Comparison of ENCODE assay signal across 14 mouse cellular contexts in the genomic region with DNA sequence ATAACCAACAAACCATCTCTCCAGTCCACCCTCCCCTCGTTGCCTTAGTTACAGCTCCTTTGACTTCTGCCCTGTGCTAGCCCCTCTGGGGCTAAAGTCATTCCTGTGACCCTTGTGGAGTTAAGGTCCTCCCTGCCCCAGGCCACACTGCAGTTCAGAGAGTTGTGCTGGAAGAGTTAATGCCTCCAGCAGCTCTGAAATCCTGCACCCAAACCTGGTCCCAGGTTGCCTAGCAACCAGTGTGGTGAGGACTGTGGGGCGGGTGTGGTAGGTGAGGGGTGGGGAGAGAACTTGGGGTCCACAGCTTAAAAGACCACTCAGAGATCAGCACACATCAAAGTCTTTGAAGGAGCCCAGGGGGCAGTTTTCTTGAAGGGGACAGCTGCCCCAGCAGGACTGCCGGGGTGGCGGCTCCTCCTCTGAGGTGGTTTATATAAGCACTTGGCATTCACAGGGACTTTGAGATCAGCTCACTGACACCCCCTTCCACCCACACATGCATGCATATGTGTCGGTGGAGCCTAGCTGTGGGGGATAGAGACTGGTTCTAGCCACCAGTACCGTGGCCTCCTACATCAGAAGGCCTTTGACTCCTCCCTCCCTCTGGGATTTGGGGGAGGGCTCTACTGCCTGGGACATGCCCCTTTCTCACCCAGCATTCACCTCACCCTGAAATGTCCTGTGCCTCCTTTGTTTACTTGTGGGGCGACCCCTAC. TPM values are rescaled to one million over a fixed set of nuclear protein-coding genes. Genes with fewer than 3 reads are reported as not detected.
DNase-seq lines count a peak whose midpoint lies in the region; ATAC-seq and TF ChIP-seq lines count a peak whose summit lies in the region.
"Had no signal": no experiment of that assay in that cellular context is flagged by ENCODE, and none has a peak within 500 bp of the region (broad histone marks: within the 10 kb centered on the region; RNA-seq: fewer than 3 reads in every experiment).

No protein-coding gene starts in this region.

- no peak overlapping the region for H3K4me2 ChIP-seq in hindbrain, postnatal 0 days (ENCODE audit: low read depth, low read length)
- H3K4me2 ChIP-seq: embryonic facial prominence, embryonic 15.5 days had no signal

- peaks cover 7% of the 10 kb centered on the region; the same call in 1 of the 2 replicates for H3K4me1 ChIP-seq in hindbrain, postnatal 0 days (ENCODE audit: insufficient read depth, low read length)

- H3K27ac ChIP-seq in hindbrain, postnatal 0 days: no peak overlapping the region
- H3K27ac ChIP-seq: embryonic facial prominence, embryonic 15.5 days; liver, embryonic 14.5 days had no signal

- WGBS in hindbrain, postnatal 0 days: 22% methylated on average over 7 of the region's 7 CpGs

- ATAC-seq in hindbrain, postnatal 0 days: peak; percentile 27; the same call in 1 of the 2 replicates
- ATAC-seq in erythroid progenitor cell, adult 5-6 weeks (replicated peaks; ENCODE audit: low FRiP score, poor library complexity, severe bottlenecking): no peak

- H3K36me3 ChIP-seq in hindbrain, postnatal 0 days (ENCODE audit: insufficient read depth, low read length): no peaks in the 10 kb centered on the region
- H3K36me3 ChIP-seq: embryonic facial prominence, embryonic 15.5 days had no signal

- H3K4me3 ChIP-seq in hindbrain, postnatal 0 days (ENCODE audit: low read length): no peak overlapping the region
- H3K4me3 ChIP-seq: embryonic facial prominence, embryonic 15.5 days had no signal

- TF ChIP-seq CTCF in hindbrain, postnatal 0 days (IDR thresholded peaks at IDR 0.05; ENCODE audit: low read depth): no peak

- no peaks in the 10 kb centered on the region for H3K9me3 ChIP-seq in hindbrain, postnatal 0 days (ENCODE audit: low read length)
- H3K9me3 ChIP-seq: embryonic facial prominence, embryonic 15.5 days had no signal

- peak; percentile 48 for DNase-seq in cerebellum, adult 11-12 months
- DNase-seq in cerebellum, postnatal 14 days: no peak
- peak; percentile 39 to 66 for DNase-seq in layer of hippocampus, adult 18-20 months (ENCODE audit: low spot score in 2 of 2)
- no peak for DNase-seq in layer of hippocampus, postnatal 25 days (ENCODE audit: extremely low spot score in 1 of 2, low spot score in 1 of 2)
- peak; percentile 57 for DNase-seq in R1 (ENCODE audit: low read depth, low spot score)
- peak; percentile 39 for DNase-seq in hindbrain, postnatal 0 days (ENCODE audit: low spot score)
- no peak for DNase-seq in heart, adult 18-20 months
- DNase-seq: adrenal gland, postnatal 25 days; gastrocnemius, postnatal 36 days; heart, postnatal 4 days; kidney, postnatal 25 days had no signal

- no peaks in the 10 kb centered on the region for H3K27me3 ChIP-seq in hindbrain, postnatal 0 days (ENCODE audit: insufficient read depth, low read length)

- H3K9ac ChIP-seq in hindbrain, postnatal 0 days (replicated peaks; ENCODE audit: low read length): no peak overlapping the region
- H3K9ac ChIP-seq: embryonic facial prominence, embryonic 15.5 days; liver, embryonic 14.5 days had no signal

RNA-seq across cellular contexts. Expression of a gene that starts 2.3 kb away (rescaled TPM):
- 1 to 10 TPM; 1.0 to 2.3 TPM for total RNA-seq in layer of hippocampus, adult 18-20 months (2021)
- total RNA-seq in layer of hippocampus, postnatal 25 days (2021): 1 to 10 TPM; 1.3 to 1.6 TPM
- total RNA-seq in hindbrain, postnatal 0 days (2014; rRNA removed): 6.9 and 8.9 TPM in 2 replicates
- 3.1 and 3.3 TPM in 2 replicates for polyA plus RNA-seq in hindbrain, postnatal 0 days (2015; fragmentation: Nextera tagmentation; extraction: Ambion mirVana)
- total RNA-seq in erythroid progenitor cell, adult 5-6 weeks (2015; ENCODE audit: low replicate concordance): not detected in 2 replicates
- total RNA-seq in erythroid progenitor cell, adult 5-6 weeks (2017; ENCODE audit: low replicate concordance): not detected in 2 replicates
- 1 to 10 TPM; 1.9 to 2.7 TPM for total RNA-seq in heart, adult 18-20 months (2021)

RNA-seq across cellular contexts. Expression of a gene that starts 14.7 kb away (rescaled TPM):
- total RNA-seq in layer of hippocampus, adult 18-20 months (2021): under 1 TPM in 1 of 2 experiments, not detected in 1; 0.10 TPM
- total RNA-seq in layer of hippocampus, postnatal 25 days (2021): under 1 TPM in 1 of 2 experiments, not detected in 1; 0.21 TPM
- 0.26 and 1.5 TPM in 2 replicates for total RNA-seq in hindbrain, postnatal 0 days (2014; rRNA removed)
- polyA plus RNA-seq in hindbrain, postnatal 0 days (2015; fragmentation: Nextera tagmentation; extraction: Ambion mirVana): 0.82 and 0.93 TPM in 2 replicates
- total RNA-seq in erythroid progenitor cell, adult 5-6 weeks (2015; ENCODE audit: low replicate concordance): not detected in 2 replicates
- total RNA-seq in erythroid progenitor cell, adult 5-6 weeks (2017; ENCODE audit: low replicate concordance): not detected in 2 replicates
- under 1 TPM; 0.15 to 0.18 TPM for total RNA-seq in heart, adult 18-20 months (2021)
- total RNA-seq: gastrocnemius, postnatal 36 days; heart, postnatal 4 days had no signal

RNA-seq across cellular contexts. Expression of a gene that starts 18.1 kb away (rescaled TPM):
- total RNA-seq in layer of hippocampus, adult 18-20 months (2021): 1 to 10 TPM; 1.8 to 2.3 TPM
- 1 to 10 TPM; 1.5 to 1.6 TPM for total RNA-seq in layer of hippocampus, postnatal 25 days (2021)
- not detected in 2 replicates for total RNA-seq in hindbrain, postnatal 0 days (2014; rRNA removed)
- polyA plus RNA-seq in hindbrain, postnatal 0 days (2015; fragmentation: Nextera tagmentation; extraction: Ambion mirVana): 0.09 and 0.11 TPM in 2 replicates
- not detected in 2 replicates for total RNA-seq in erythroid progenitor cell, adult 5-6 weeks (2015; ENCODE audit: low replicate concordance)
- not detected in 2 replicates for total RNA-seq in erythroid progenitor cell, adult 5-6 weeks (2017; ENCODE audit: low replicate concordance)
- total RNA-seq in heart, adult 18-20 months (2021): under 1 TPM; 0.28 to 0.37 TPM
- total RNA-seq: gastrocnemius, postnatal 36 days had no signal

RNA-seq across cellular contexts. Expression of a gene that starts 36.2 kb away (rescaled TPM):
- total RNA-seq in layer of hippocampus, adult 18-20 months (2021): under 1 TPM; 0.56 to 0.62 TPM
- total RNA-seq in layer of hippocampus, postnatal 25 days (2021): under 1 TPM; 0.28 to 0.54 TPM
- 0.14 and 0.31 TPM in 2 replicates for total RNA-seq in hindbrain, postnatal 0 days (2014; rRNA removed)
- polyA plus RNA-seq in hindbrain, postnatal 0 days (2015; fragmentation: Nextera tagmentation; extraction: Ambion mirVana): 0.71 and 0.76 TPM in 2 replicates
- total RNA-seq in erythroid progenitor cell, adult 5-6 weeks (2015; ENCODE audit: low replicate concordance): not detected in 2 replicates
- total RNA-seq in erythroid progenitor cell, adult 5-6 weeks (2017; ENCODE audit: low replicate concordance): not detected in 2 replicates
- total RNA-seq in heart, adult 18-20 months (2021): 1 to 10 TPM; 1.2 to 6.4 TPM
- total RNA-seq: heart, postnatal 4 days had no signal
- polyA plus RNA-seq: liver, embryonic 14.5 days had no signal

Comparison
In these comparisons a context has a peak if more than half of its experiments do, and no peak if none do; other contexts are left out.
1. DNase-seq: peak in cerebellum, adult 11-12 months (single experiment), layer of hippocampus, adult 18-20 months (2 of 2), R1 (single experiment) and hindbrain, postnatal 0 days (single experiment); none in cerebellum, postnatal 14 days (0 of 2), layer of hippocampus, postnatal 25 days (0 of 2) and heart, adult 18-20 months (0 of 2).